Mouse (Mus musculus): Measurements from ENCODE around the gene Ttll9.

DNA sequence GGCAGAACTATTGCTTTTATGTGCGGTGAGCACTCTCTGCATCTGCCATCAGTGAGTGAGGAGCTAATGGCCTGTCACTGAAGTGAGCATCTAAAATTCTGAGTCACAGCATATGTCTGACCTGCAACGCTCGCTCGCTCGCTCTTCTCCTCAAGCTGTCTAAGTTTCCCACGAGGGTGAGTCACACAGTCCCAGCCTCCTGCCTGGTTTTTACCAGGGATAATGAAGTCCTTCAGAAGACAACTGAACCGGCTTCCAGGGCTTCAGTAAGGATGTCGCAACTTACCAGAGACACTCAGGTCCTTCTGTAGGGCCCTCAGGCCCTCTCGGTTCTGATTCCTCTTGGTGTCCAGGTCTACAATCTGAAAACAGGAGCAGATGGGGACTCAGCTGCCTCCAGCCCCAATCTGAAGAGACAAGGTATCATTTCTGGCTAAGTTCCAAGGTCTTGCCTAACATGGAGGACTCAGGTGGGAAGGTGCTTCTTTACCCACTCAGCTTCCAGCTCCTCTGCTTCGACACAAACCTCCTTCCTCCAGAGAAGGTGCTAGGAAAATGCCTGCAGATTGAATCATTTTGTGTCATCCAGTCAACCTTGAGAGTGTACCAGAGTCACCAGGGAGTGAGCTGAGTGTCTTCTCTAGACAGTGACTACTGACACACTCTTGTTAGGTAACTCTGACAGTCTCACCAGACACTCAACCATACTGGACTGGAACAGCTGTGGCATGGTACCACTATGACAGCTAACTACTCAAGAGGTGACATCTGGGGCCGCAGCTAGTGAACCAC is 51.6 kb downstream of the Ttll9 start:
- TF ChIP-seq GABPA (IDR thresholded peaks at IDR 0.05; ENCODE audit: low read depth, low read length) (no peak), CTCF (IDR thresholded peaks at IDR 0.05 in 2 of 3, conservative IDR thresholded peaks at IDR 0.05 in 1 of 3; ENCODE audit: control insufficient read depth in 1 of 3, insufficient read depth in 1 of 3, low read depth in 2 of 3, low read length in 3 of 3, poor library complexity in 1 of 3, severe bottlenecking in 1 of 3) (no peak), CHD2 (IDR thresholded peaks at IDR 0.05; ENCODE audit: low read length) (no peak), UBTF (IDR thresholded peaks at IDR 0.05; ENCODE audit: borderline replicate concordance, insufficient read depth, low read depth, low read length) (no peak), MAX (IDR thresholded peaks at IDR 0.05; ENCODE audit: low read length) (no peak)
